Mouse (Mus musculus) midbrain, embryonic 10.5 days (tissue): Measurements from ENCODE around the gene Gm13769. TPM values are rescaled to one million over a fixed set of nuclear protein-coding genes. Genes with fewer than 3 reads are reported as not detected.
"Not testable (repeated sequence)": the region's sequence is repeated elsewhere in the genome, so short reads cannot be mapped to it uniquely, and the experiment has no call there.

Experiments
- DNase-seq: peaks from one replicate; pipeline ENCODE4 v3.0.0-alpha.2; 2017; ENCODE audit warnings: low spot score
- H3K27ac ChIP-seq: fragments of 300-500 bp; sonication (generic); replicated peaks from 2 replicates; pipeline ENCODE4 v1.5.1; 2016; ENCODE audit warnings: mild to moderate bottlenecking
- H3K27me3 ChIP-seq: fragments of 300-500 bp; sonication (generic); 2 replicates; pipeline ENCODE4 v1.6.1; 2016; ENCODE audit warnings: low read depth, mild to moderate bottlenecking; ENCODE audit not compliant: poor library complexity, severe bottlenecking
- H3K36me3 ChIP-seq: fragments of 300-500 bp; sonication (generic); 2 replicates; pipeline ENCODE4 v1.6.1; 2016; ENCODE audit warnings: mild to moderate bottlenecking, moderate library complexity
- H3K4me1 ChIP-seq: fragments of 300-500 bp; sonication (generic); 2 replicates; pipeline ENCODE4 v1.6.1; 2016
- H3K4me3 ChIP-seq: fragments of 300-500 bp; sonication (generic); 2 replicates; pipeline ENCODE4 v1.5.1; 2016; ENCODE audit warnings: mild to moderate bottlenecking, moderate library complexity
- H3K9me3 ChIP-seq: fragments of 300-500 bp; sonication (generic); replicated peaks from 2 replicates; pipeline ENCODE4 v1.6.1; 2016; ENCODE audit warnings: mild to moderate bottlenecking
- WGBS: fragments of 180-500 bp; shearing (Covaris S2); methylation state at CpG from one replicate; pipeline ENCODE4 v1.1.7; 2016; 5-methylcytosine and 5-hydroxymethylcytosine counted together
- polyA plus RNA-seq: library from polyadenylated mRNA; unstranded; fragments of >200 nt; fragmentation: Nextera tagmentation; extraction: Ambion mirVana; gene quantifications from 2 replicates; pipeline ENCODE4 v1.2.1, GENCODE M21; 2016

The Gm13769 gene
- not detected in 2 replicates for polyA plus RNA-seq

GRCm38 (mm10) chr2:90321900-90322299 is at the start of gene Gm13769:
Gene Gm13769, plus strand, starts transcription at chr2:90322200.
- no CpG with 5 or more reads among the region's 6 CpGs for WGBS

GRCm38 (mm10) chr2:90292741-90293140 is 29.3 kb upstream of the Gm13769 start, which contains the start of gene Olfr1272:
Gene Olfr1272, minus strand, starts transcription at chr2:90292841.
- Histone ChIP-seq H3K27me3 (no peaks in the 10 kb centered on the region), H3K4me1 (no peaks in the 10 kb centered on the region), H3K4me3 (no peak within 1 kb of the TSS), H3K27ac (no peak within 1 kb of the TSS), H3K9me3 (no peaks in the 10 kb centered on the region), H3K36me3 (no peaks in the 10 kb centered on the region)
- DNase-seq, result no peak
- 90% methylated on average over 6 of the region's 6 CpGs for WGBS

More at GRCm38 (mm10) chr2:90321900-90322299, at the start of gene Gm13769:
- not testable (repeated sequence) for H3K36me3 ChIP-seq, H3K27me3 ChIP-seq, H3K4me1 ChIP-seq, DNase-seq, H3K9me3 ChIP-seq, H3K4me3 ChIP-seq, H3K27ac ChIP-seq

- WGBS, result no CpG with 5 or more reads among the region's 4 CpGs
- H3K4me3 ChIP-seq, H3K4me1 ChIP-seq, H3K36me3 ChIP-seq, H3K27me3 ChIP-seq, DNase-seq, H3K27ac ChIP-seq, H3K9me3 ChIP-seq: not testable (repeated sequence)
Measured at GRCm38 (mm10) chr2:90346694-90347093, 24.7 kb downstream of the Gm13769 start.

GRCm38 (mm10) chr2:90351047-90351446 is 29.0 kb downstream of the Gm13769 start:
- H3K27me3 ChIP-seq, H3K4me3 ChIP-seq, H3K9me3 ChIP-seq, H3K36me3 ChIP-seq, H3K4me1 ChIP-seq, H3K27ac ChIP-seq, DNase-seq: not testable (repeated sequence)
- WGBS, result no CpG with 5 or more reads among the region's 6 CpGs

- H3K4me1 ChIP-seq, DNase-seq, H3K27me3 ChIP-seq, H3K9me3 ChIP-seq, H3K36me3 ChIP-seq, H3K27ac ChIP-seq, H3K4me3 ChIP-seq: not testable (repeated sequence)
- no CpG with 5 or more reads among the region's 3 CpGs for WGBS
Measured at GRCm38 (mm10) chr2:90351540-90351939, 29.5 kb downstream of the Gm13769 start.

- H3K4me3 ChIP-seq, H3K27ac ChIP-seq, DNase-seq, H3K36me3 ChIP-seq, H3K4me1 ChIP-seq, H3K9me3 ChIP-seq, H3K27me3 ChIP-seq: not testable (repeated sequence)
- WGBS, result no CpG with 5 or more reads among the region's 5 CpGs
Measured at GRCm38 (mm10) chr2:90359229-90359628, 37.2 kb downstream of the Gm13769 start.

GRCm38 (mm10) chr2:90360199-90360598 is 38.2 kb downstream of the Gm13769 start:
- H3K27me3 ChIP-seq, DNase-seq, H3K36me3 ChIP-seq, H3K9me3 ChIP-seq, H3K4me3 ChIP-seq, H3K4me1 ChIP-seq, H3K27ac ChIP-seq: not testable (repeated sequence)
- WGBS, result no CpG with 5 or more reads among the region's 4 CpGs

Other genes with a start within 250 kb of the Gm13769 start
- not detected in 2 replicates for gene Olfr1269, start 200.8 kb upstream of the Gm13769 start, polyA plus RNA-seq
- not detected in 2 replicates for gene Olfr32, start 179.9 kb upstream of the Gm13769 start, polyA plus RNA-seq
- not detected in 2 replicates for gene Olfr1270, start 169.1 kb upstream of the Gm13769 start, polyA plus RNA-seq
- not detected in 2 replicates for gene Olfr1506, start 97.7 kb upstream of the Gm13769 start, polyA plus RNA-seq
- not detected in 2 replicates for gene Olfr142, start 64.6 kb upstream of the Gm13769 start, polyA plus RNA-seq
- gene Olfr1271, start 51.2 kb upstream of the Gm13769 start, polyA plus RNA-seq, result not detected in 2 replicates
- gene Olfr1272, start 29.4 kb upstream of the Gm13769 start, polyA plus RNA-seq, result not detected in 2 replicates
- gene Olfr1274-ps, start 76.5 kb downstream of the Gm13769 start, polyA plus RNA-seq, result not detected in 2 replicates